Mouse (Mus musculus): ENCODE measurements around the gene Tbc1d16.

GRCm38 (mm10) chr11:119219816-119220465 is 8.4 kb downstream of the Tbc1d16 start:
- TF ChIP-seq POLR2A (IDR thresholded peaks at IDR 0.05; ENCODE audit: borderline replicate concordance, extremely low read depth, low read depth, low read length): no peak
- TF ChIP-seq CTCF (IDR thresholded peaks at IDR 0.05; ENCODE audit: insufficient read depth, low read length): no peak
